Mouse (Mus musculus) megakaryocyte, embryonic 14.5 days (primary cell): Measurements from ENCODE around the gene Teddm2.

ENCODE experiments used
- FLI1 ChIP-seq: IDR thresholded peaks from 2 replicates; pipeline ENCODE4 v1.6.1; 2012; ENCODE audit warnings: low read length, inconsistent platforms, mixed read lengths
- GATA1 ChIP-seq: IDR thresholded peaks from 3 replicates; pipeline ENCODE4 v1.6.1; 2012; ENCODE audit warnings: mixed read lengths, low read length, inconsistent platforms, borderline replicate concordance

- TF ChIP-seq GATA1, result no peak
- no peak for TF ChIP-seq FLI1
Observed at GRCm38 (mm10) chr1:153836036-153836435, 64.0 kb downstream of the Teddm2 start.
